Mouse (Mus musculus) cerebellum, adult (tissue): ENCODE measurements around the gene Akap7.

Experiments used
- ATAC-seq: cut with Nextera tagmentation; 2 replicates; pipeline ENCODE4 v1.9.2; 2017; ENCODE audit warnings: mild to moderate bottlenecking, moderate library complexity, mixed read lengths; ENCODE audit not compliant: insufficient number of reproducible peaks, low FRiP score, low TSS enrichment

Akap7 gene

DNA sequence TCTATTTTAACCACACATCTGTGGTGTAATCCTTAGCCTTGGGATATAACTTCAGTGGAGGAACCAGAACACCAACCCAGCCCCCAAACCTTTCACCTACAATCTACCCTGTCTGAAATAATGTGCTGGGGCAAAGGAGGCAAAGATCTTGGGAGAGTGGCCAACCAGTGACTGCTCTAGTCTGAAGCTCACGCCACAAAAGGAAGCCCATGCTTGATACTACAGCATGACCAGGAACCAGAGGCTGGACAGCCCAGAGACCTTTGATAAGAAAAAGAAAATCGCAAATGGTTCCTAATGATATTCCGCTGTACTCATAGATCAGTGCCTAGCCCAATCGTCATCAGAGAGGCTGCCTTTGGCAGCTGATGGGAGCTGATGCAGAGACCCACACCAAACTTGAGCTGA is 9.4 kb downstream of the Akap7 start:
- ATAC-seq: no peak

GRCm38 (mm10) chr10:25297666-25298263 is 9.9 kb downstream of the Akap7 start:
- ATAC-seq: no peak

DNA sequence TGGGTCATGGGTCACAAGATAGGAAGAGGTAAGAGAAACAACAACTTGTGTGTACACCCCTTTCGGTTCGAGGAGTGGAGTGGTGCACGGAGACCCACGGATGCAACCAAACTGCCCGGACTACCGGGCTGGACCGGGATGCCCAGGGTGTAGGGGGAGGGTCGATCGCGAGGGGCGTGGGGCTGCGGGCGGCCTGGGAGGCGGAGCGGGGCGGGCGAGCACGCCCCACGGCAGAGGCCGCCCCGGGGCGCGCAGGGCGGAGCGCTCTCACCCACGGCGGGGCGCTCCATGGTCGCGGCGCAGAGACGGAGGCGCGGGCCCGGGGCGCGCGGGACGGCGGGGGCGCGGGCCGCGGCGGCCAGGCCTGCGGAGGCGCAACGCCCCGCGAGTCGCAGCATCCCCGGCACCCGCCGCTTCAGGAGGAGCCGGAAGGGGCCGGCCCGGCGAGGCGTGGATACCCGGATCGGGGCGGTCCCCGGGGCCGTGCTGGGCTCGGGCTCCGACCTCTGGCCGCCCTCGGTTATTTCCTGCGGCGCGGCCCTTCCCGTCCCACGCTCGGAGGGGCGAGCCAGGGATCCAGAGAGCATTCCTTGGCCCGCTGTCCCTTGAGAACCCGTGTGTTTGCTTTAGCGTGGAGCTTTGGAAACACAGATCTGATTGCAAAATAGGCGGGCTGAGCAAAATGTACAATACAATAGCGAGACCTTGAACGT is 10.9 kb downstream of the Akap7 start:
- ATAC-seq: peak; percentile 94

GRCm38 (mm10) chr10:25296286-25296656 is 11.4 kb downstream of the Akap7 start:
- no peak for ATAC-seq

DNA sequence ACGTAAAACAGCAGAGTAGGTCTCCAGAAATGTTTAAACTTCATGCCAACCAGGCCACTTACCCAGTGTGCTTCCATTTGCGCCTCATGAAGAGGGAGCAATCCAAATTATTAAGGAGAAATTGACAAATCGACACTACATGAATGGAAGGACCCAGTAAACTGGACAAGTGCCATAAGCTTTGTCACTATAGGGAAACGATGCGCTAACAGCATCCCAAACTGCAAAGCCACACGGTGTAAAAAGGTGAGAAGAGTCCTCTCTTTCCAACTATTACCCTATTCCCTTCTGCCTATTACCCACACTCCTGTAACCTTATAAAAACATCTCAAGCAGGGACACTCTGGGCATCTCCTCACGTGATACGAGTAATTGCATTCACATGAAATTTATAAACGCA is 11.8 kb downstream of the Akap7 start:
- ATAC-seq: no peak

- no peak for ATAC-seq
These were observed 12.7 kb downstream of the Akap7 start for GRCm38 (mm10) chr10:25294999-25295398.

DNA sequence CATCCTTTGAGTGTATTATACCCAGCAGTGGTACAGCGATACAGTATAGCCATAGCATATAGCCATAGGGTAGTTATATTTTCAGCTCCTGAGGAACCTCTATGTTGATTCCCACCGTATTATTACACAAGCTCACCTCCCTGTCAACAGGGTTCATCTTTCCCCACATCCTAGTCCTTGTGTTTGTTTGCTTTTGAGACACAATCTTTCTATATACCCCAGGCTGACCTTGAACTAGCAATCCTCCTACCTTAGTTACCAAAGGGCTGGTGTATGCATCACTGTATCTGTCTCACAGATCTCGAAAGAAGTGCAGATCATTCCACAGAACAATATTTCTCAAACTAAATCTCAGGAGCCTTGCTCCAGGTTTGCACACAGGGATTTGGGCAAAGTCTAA is 13.9 kb downstream of the Akap7 start:
- no peak for ATAC-seq

- ATAC-seq: no peak
These were observed 16.6 kb downstream of the Akap7 start for GRCm38 (mm10) chr10:25291053-25291452.

DNA sequence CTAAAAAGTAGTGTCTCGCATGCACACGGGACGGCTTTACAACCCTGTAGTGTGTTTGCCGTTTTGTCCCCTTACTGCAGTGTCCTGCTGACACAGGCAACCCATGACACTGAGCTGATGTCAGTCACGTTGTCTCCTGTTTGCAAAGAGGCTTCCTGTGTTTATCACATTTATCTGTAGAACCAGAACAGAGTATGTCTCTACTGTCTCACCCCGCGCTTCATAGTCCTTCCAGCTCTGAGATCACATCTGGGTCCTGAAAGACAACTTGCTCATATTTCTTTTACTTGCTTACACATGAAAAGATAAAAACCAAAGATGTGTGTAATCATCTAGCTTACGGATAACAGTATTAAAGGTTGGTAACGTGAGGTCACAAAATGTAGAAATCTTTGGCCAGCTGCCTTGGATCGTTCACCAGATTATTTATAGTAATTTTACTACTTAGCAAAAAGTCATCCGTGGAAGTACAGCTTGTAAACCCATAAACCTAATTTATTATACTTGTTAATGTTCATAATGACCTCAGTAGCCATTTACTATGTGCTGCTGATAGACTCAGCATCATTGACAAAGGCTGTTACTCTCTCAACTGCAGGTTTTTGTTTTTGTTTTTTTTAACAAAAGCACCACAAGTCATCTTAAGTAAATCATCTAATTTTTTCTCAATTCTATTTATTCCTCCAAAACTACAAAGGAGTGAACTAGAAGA is 22.4 kb downstream of the Akap7 start:
- ATAC-seq: no peak

- no peak for ATAC-seq
These were observed 23.1 kb downstream of the Akap7 start for GRCm38 (mm10) chr10:25284427-25285099.

DNA sequence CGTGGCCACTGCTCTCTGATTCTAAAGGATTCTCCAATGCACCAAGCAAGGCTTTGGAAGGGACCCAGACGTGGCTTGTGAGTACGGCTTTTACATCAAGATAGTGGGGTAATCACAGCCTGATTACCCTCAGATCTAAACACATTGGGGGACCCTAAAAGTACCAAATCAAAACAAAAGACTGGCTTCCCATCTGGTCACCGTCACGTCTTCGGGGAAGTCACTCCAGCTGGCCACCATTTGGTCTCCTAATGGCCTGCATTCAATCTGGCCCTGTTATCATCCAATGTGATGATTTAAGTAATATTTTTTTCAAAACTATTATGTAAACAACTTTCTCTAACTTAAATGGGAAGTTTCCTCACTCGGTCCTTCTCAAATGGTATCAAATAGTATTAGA is 24.3 kb downstream of the Akap7 start:
- no peak for ATAC-seq

DNA sequence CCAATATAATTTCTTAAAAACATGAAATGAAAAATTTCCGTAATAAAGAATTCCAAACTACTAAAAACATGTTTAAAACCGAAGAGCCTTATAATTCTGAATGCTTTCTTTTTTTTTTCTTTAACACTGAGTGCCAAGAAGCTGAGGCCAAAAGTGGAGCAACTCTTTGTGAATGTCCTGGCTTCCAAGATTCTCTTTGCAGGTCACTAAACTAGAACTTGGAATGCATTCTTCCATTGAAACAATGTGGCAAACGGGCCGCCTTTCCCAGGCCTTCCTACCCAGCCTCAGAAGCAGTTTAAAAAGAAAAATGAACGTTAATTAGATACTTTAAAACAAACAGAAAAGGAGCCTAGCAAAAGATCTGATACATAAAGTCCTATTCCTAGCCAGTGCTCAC is 27.5 kb downstream of the Akap7 start:
- no peak for ATAC-seq

DNA sequence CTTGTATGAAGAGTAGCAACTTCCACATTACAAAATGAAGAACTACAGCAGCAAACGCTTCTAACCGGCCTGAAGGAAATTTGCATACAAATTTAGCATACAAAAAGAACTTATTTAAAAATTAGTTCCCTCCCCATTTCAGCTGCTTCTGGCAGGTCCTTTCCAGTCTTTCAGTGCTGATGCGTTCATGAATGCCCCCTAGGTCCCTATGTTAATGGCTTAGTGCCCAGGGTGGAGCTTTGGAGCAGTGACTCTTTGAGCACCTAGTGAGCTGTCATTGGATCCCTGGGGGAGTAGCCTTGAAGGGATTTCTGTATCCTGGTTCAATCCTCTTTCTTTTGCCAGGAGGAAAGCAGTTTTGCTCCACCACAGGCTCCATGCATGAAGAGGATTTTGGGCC is 28.3 kb downstream of the Akap7 start:
- no peak for ATAC-seq

DNA sequence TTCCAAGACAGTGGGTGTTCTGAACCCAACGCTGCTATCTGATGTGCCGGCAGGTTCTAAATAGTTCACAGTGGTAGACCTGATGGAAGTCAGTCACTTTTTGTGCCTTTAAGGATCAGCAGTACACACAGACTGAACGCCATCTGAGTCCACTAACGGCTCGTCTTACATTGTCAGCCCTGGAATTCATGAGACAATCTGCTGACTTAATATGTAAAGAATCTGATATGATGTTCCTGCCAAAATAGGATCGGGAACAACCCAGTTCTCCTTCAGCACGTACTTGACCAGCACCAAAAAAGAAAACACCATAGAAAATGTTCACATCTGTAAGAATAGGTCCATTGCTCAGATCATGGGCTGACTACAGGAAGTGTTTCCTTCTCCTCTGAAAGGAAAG is 32.2 kb downstream of the Akap7 start:
- no peak for ATAC-seq

- no peak for ATAC-seq
These were observed 32.9 kb downstream of the Akap7 start for GRCm38 (mm10) chr10:25274621-25275330.

DNA sequence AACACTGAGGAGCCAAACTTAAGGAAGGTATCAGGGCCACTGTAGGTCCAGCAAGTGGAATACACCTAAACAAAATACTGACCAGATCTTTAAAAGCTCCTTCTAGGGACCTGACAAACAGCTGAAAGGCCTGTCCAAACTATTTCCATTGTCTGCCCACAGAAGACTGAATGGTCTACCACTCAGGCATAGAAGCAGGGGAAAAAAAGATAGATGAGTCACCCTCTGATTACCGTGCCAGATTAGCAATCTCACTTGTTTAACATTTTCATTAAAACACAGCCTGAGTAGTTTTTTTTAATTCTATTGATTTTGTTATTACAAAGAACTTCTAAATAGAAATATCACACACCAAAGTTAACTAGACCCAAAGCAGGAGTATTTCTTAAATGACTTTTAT is 33.9 kb downstream of the Akap7 start:
- ATAC-seq: no peak

GRCm38 (mm10) chr10:25271756-25272155 is 35.9 kb downstream of the Akap7 start:
- no peak for ATAC-seq

DNA sequence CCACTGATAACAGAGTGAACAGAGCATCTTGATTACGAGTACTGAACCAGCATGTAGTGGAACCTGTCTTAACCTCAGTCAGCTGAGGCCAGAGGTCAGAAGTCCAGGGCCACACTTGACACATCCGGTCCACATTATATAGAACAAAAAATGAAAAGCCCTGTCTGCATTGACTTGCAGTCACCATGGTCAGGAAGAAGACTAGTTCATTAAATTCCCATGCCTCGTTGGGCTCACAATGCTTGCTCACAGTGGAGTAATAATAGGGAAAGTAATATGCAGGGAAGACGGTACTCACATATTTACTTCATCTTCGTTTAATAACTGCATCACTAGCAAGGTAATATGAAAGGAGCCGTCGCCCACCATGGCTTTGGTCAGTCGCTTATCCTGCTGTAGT is 36.5 kb downstream of the Akap7 start:
- no peak for ATAC-seq

DNA sequence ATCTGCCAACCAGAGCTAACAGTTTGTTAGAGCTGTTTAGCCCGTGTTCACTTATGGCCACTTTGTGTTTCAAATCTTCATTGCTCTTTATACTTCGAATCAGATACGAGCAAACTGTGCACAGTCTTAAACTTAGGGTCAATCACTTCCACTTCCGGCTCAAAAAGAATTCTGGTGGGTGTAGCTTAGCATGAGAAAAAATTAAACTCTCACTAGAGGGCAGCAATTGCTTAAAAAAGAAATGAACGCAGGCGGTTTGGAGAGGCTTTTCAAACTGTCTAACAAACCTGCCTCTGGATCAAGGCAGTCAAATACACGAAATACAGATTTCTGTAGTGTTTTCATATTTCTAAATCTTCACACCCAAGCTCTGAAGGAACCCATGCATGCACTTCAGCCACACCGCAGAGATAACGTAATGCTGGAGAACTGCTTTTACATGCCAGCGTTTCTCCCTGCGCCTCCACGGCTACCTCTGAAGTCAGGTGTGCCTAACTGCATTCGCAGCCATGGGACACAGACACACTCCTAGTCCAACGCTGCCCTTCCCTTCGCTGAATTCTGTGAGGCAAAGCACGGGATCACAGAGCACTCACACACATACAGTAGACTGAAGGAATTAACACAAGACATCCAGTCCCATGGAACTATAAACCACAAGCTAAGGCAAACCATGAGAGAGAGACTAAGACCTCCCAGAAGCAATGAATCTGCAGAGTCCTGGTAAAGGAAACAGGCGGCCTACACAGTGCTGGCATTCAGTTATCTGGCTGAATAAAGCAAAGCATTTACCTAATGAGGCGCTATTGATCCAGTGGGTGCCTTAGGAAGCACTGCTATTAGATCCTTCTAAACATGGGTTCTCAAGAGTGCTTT is 39.0 kb downstream of the Akap7 start:
- ATAC-seq: 0 out of 2 replicates have a peak, but pooled peaks have one; percentile 49

DNA sequence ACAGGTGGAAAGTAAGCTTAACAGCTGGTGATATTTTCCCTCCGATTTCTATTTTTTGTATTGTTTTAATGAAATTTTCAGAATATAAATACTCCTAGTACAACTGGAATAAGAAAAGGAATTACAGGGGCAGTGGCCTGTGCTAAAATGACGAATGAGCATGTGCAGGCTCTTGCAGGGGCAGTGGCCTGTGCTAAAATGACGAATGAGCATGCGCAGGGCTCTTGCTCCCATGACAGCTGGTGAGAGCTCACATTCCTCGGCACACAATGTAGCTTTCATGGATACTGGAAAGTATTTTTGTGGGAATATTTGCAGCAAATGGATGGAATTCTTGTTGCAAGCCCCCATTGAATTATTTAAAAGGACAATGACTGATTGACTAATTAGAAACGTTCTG is 46.5 kb downstream of the Akap7 start:
- no peak for ATAC-seq
